Mouse (Mus musculus) stomach, embryonic 15.5 days (tissue): ENCODE results near the gene Txnip. TPM values are rescaled to one million over a fixed set of nuclear protein-coding genes. Genes with fewer than 3 reads are reported as not detected.
A peak's percentile ranks its signal among the peaks of the same experiment; 100 is the strongest.

ENCODE experiments used
- ATAC-seq: fragments of 200-750 bp; cut with Nextera tagmentation; 2 replicates; pipeline ENCODE4 v1.8.0; 2017; ENCODE audit warnings: low read depth, moderate number of reproducible peaks, moderate TSS enrichment; ENCODE audit not compliant: insufficient read depth, low FRiP score
- H3K27ac ChIP-seq: fragments of 300-500 bp; sonication (generic); 2 replicates; pipeline ENCODE4 v1.5.1; 2015; ENCODE audit warnings: mild to moderate bottlenecking, inconsistent platforms
- H3K27me3 ChIP-seq: fragments of 300-500 bp; sonication (generic); replicated peaks from 2 replicates; pipeline ENCODE4 v1.6.1; 2015; ENCODE audit warnings: inconsistent platforms
- H3K36me3 ChIP-seq: fragments of 300-500 bp; sonication (generic); 2 replicates; pipeline ENCODE4 v1.6.1; 2015; ENCODE audit warnings: inconsistent platforms
- H3K4me1 ChIP-seq: fragments of 300-500 bp; sonication (generic); 2 replicates; pipeline ENCODE4 v1.6.1; 2015; ENCODE audit warnings: inconsistent platforms
- H3K4me2 ChIP-seq: fragments of 300-500 bp; sonication (generic); 2 replicates; pipeline ENCODE4 v1.6.1; 2015; ENCODE audit warnings: mild to moderate bottlenecking, inconsistent platforms
- H3K4me3 ChIP-seq: fragments of 300-500 bp; sonication (generic); replicated peaks from 2 replicates; pipeline ENCODE4 v1.5.1; 2015; ENCODE audit warnings: inconsistent platforms
- H3K9ac ChIP-seq: fragments of 300-500 bp; sonication (generic); 2 replicates; pipeline ENCODE4 v1.6.1; 2015; ENCODE audit warnings: inconsistent platforms
- H3K9me3 ChIP-seq: fragments of 300-500 bp; sonication (generic); 2 replicates; pipeline ENCODE4 v1.6.1; 2016; ENCODE audit warnings: inconsistent platforms
- WGBS: fragments of 180-500 bp; shearing (Covaris S2); methylation state at CpG from one replicate; pipeline ENCODE4 v1.1.7; 2015; 5-methylcytosine and 5-hydroxymethylcytosine counted together
- polyA plus RNA-seq: library from polyadenylated mRNA; unstranded; fragments of >200 nt; fragmentation: Nextera tagmentation; extraction: Ambion mirVana; gene quantifications from 2 replicates; pipeline ENCODE4 v1.2.1, GENCODE M21; 2015

The Txnip gene
- polyA plus RNA-seq, 1 experiment from 2014 or later: 140 TPM

- Histone ChIP-seq H3K4me1 (peaks cover 28% of the 10 kb centered on the region), H3K27ac (0 out of 2 replicates have a peak overlapping the region, but pooled peaks have one; percentile 40), H3K9me3 (no peaks in the 10 kb centered on the region), H3K4me3 (no peak overlapping the region), H3K4me2 (no peak overlapping the region), H3K9ac (no peak overlapping the region), H3K27me3 (no peaks in the 10 kb centered on the region), H3K36me3 (no peaks in the 10 kb centered on the region)
- WGBS: 65% methylated on average over 6 of the region's 6 CpGs
- no peak for ATAC-seq
Measured at GRCm38 (mm10) chr3:96553601-96554000, 4.2 kb upstream of the Txnip start.

- 79% methylated on average over 6 of the region's 6 CpGs for WGBS
- Histone ChIP-seq H3K36me3 (no peaks in the 10 kb centered on the region), H3K27ac (peak overlapping the region; percentile 40; the same call in 1 of the 2 replicates)
Measured at GRCm38 (mm10) chr3:96554251-96554650, 3.5 kb upstream of the Txnip start.

GRCm38 (mm10) chr3:96555041-96555596, 2.6 kb upstream of the Txnip start:
- ATAC-seq: peak; percentile 28; the same call in 1 of the 2 replicates
- H3K36me3 ChIP-seq: 0 out of 2 replicates have a peak, but pooled peaks cover 6% of the 10 kb centered on the region
- peak overlapping the region; percentile 25; the same call in 1 of the 2 replicates for H3K4me2 ChIP-seq
- H3K4me1 ChIP-seq: peaks cover 36% of the 10 kb centered on the region
- H3K4me3 ChIP-seq: no peak overlapping the region
- peak overlapping the region; percentile 96 for H3K27ac ChIP-seq
- no peaks in the 10 kb centered on the region for H3K27me3 ChIP-seq
- WGBS: 24% methylated on average over 12 of the region's 12 CpGs
- no peak overlapping the region for H3K9ac ChIP-seq
- H3K9me3 ChIP-seq: no peaks in the 10 kb centered on the region

More at GRCm38 (mm10) chr3:96554251-96554650, 3.5 kb upstream of the Txnip start:
- Histone ChIP-seq H3K9ac (no peak overlapping the region), H3K4me1 (peaks cover 28% of the 10 kb centered on the region), H3K27me3 (no peaks in the 10 kb centered on the region), H3K9me3 (no peaks in the 10 kb centered on the region), H3K4me3 (no peak overlapping the region), H3K4me2 (no peak overlapping the region)
- no peak for ATAC-seq

- H3K27me3 ChIP-seq: no peaks in the 10 kb centered on the region
- H3K36me3 ChIP-seq: peaks cover 16% of the 10 kb centered on the region
- no peak for ATAC-seq
- peak overlapping the region; percentile 87; the same call in 1 of the 2 replicates for H3K4me2 ChIP-seq
- H3K9me3 ChIP-seq: no peaks in the 10 kb centered on the region
- 67% methylated on average over 15 of the region's 15 CpGs for WGBS
- peak overlapping the region; percentile 65; the same call in 1 of the 2 replicates for H3K4me3 ChIP-seq
- no peak overlapping the region for H3K9ac ChIP-seq
- H3K27ac ChIP-seq: peak overlapping the region; percentile 96
- peaks cover 42% of the 10 kb centered on the region for H3K4me1 ChIP-seq
Measured at GRCm38 (mm10) chr3:96555999-96556614, 1.6 kb upstream of the Txnip start.

- peak overlapping the region; percentile 96 for H3K27ac ChIP-seq
- H3K27me3 ChIP-seq: no peaks in the 10 kb centered on the region
- no peak for ATAC-seq
- H3K4me2 ChIP-seq: peak overlapping the region; percentile 87
- H3K9ac ChIP-seq: peak overlapping the region; percentile 53
- H3K4me3 ChIP-seq: peak overlapping the region; percentile 65
- WGBS: 2% methylated on average over 22 of the region's 22 CpGs
- H3K9me3 ChIP-seq: no peaks in the 10 kb centered on the region
- peaks cover 20% of the 10 kb centered on the region for H3K36me3 ChIP-seq
- peaks cover 48% of the 10 kb centered on the region for H3K4me1 ChIP-seq
Measured at GRCm38 (mm10) chr3:96556651-96557635, 814 bp upstream of the Txnip start.

GRCm38 (mm10) chr3:96558159-96558558, 402 bp downstream of the Txnip start:
- no peak for ATAC-seq
- peaks cover 53% of the 10 kb centered on the region for H3K4me1 ChIP-seq

GRCm38 (mm10) chr3:96558668-96559196, 975 bp downstream of the Txnip start:
- H3K9ac ChIP-seq: peak overlapping the region; percentile 77
- no peak for ATAC-seq
- peak overlapping the region; percentile 65 for H3K4me3 ChIP-seq
- H3K4me2 ChIP-seq: peak overlapping the region; percentile 60
- WGBS: 12% methylated on average over 10 of the region's 10 CpGs
- peaks cover 50% of the 10 kb centered on the region for H3K4me1 ChIP-seq
- H3K27ac ChIP-seq: peak overlapping the region; percentile 96
- no peaks in the 10 kb centered on the region for H3K27me3 ChIP-seq
- no peaks in the 10 kb centered on the region for H3K9me3 ChIP-seq
- H3K36me3 ChIP-seq: peaks cover 20% of the 10 kb centered on the region

More at GRCm38 (mm10) chr3:96558159-96558558, 402 bp downstream of the Txnip start:
- H3K9ac ChIP-seq: peak overlapping the region; percentile 77
- no peaks in the 10 kb centered on the region for H3K27me3 ChIP-seq
- H3K36me3 ChIP-seq: peaks cover 20% of the 10 kb centered on the region
- under 1% methylated on average over 17 of the region's 17 CpGs for WGBS
- H3K27ac ChIP-seq: peak overlapping the region; percentile 96
- H3K4me3 ChIP-seq: peak overlapping the region; percentile 65
- no peaks in the 10 kb centered on the region for H3K9me3 ChIP-seq
- peak overlapping the region; percentile 60 for H3K4me2 ChIP-seq

- Histone ChIP-seq H3K9ac (peak overlapping the region; percentile 77; the same call in 1 of the 2 replicates), H3K27ac (peak overlapping the region; percentile 58), H3K4me3 (peak overlapping the region; percentile 65), H3K27me3 (no peaks in the 10 kb centered on the region), H3K4me2 (peak overlapping the region; percentile 60), H3K36me3 (peaks cover 20% of the 10 kb centered on the region), H3K9me3 (no peaks in the 10 kb centered on the region), H3K4me1 (peaks cover 46% of the 10 kb centered on the region)
- 57% methylated on average over 12 of the region's 12 CpGs for WGBS
- no peak for ATAC-seq
Measured at GRCm38 (mm10) chr3:96559398-96559910, 1.7 kb downstream of the Txnip start.

GRCm38 (mm10) chr3:96559911-96560850, 2.4 kb downstream of the Txnip start:
- WGBS: 68% methylated on average over 23 of the region's 23 CpGs
- H3K27me3 ChIP-seq: no peaks in the 10 kb centered on the region

GRCm38 (mm10) chr3:96560881-96561668, 3.3 kb downstream of the Txnip start:
- Histone ChIP-seq H3K27me3 (no peaks in the 10 kb centered on the region), H3K4me3 (peak overlapping the region; percentile 65), H3K4me2 (peak overlapping the region; percentile 60), H3K9me3 (no peaks in the 10 kb centered on the region), H3K4me1 (peaks cover 34% of the 10 kb centered on the region), H3K36me3 (peaks cover 20% of the 10 kb centered on the region), H3K27ac (peak overlapping the region; percentile 58), H3K9ac (peak overlapping the region; percentile 13; the same call in 1 of the 2 replicates)
- ATAC-seq: no peak
- 75% methylated on average over 9 of the region's 9 CpGs for WGBS

More at GRCm38 (mm10) chr3:96559911-96560850, 2.4 kb downstream of the Txnip start:
- peak overlapping the region; percentile 58 for H3K27ac ChIP-seq
- peaks cover 43% of the 10 kb centered on the region for H3K4me1 ChIP-seq
- no peak for ATAC-seq
- H3K36me3 ChIP-seq: peaks cover 20% of the 10 kb centered on the region
- peak overlapping the region; percentile 65 for H3K4me3 ChIP-seq
- H3K9me3 ChIP-seq: no peaks in the 10 kb centered on the region
- H3K9ac ChIP-seq: peak overlapping the region; percentile 5; the same call in 1 of the 2 replicates
- peak overlapping the region; percentile 60 for H3K4me2 ChIP-seq
